Mouse (Mus musculus) lung, postnatal 25 days (tissue): Measurements from ENCODE around the gene 2200002J24Rik.
"Not testable (repeated sequence)": the region's sequence is repeated elsewhere in the genome, so short reads cannot be mapped to it uniquely, and the experiment has no call there.

Experiments used
- DNase-seq: peaks from one replicate; pipeline ENCODE4 v3.0.0; 2022; ENCODE audit warnings: low spot score

2200002J24Rik gene

DNA sequence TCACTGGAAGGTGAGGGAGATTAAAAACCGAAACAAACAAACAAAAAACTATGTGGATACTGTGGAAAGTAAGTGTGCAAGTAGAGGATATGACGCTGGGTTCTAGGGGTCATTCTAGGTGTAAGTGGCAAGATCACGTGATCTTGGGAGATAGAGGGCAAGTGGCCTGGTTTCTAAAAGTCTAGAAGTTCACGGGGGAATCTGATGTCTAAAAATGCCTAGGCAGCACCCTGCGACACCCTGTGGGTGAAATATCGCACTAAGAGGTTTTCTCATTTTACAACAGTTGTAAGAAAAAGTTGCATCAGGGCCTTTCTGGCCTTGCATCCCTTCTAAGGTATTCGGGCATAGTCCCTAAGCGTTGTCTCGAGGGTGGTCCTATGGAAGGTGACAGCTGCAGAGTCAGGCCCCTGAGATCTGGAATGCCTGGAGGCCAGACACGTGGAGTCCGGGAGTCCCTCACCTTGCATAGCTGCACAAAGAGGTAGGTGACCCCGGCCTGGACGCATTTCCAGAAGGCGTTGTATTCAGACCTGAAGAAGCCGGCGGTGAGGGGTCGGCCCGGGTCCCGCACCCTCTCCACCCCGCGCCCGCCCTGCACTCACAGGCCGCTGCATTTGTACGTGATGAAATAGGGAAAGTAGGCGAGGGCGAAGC is 30.1 kb downstream of the 2200002J24Rik start:
- DNase-seq = no peak

DNA sequence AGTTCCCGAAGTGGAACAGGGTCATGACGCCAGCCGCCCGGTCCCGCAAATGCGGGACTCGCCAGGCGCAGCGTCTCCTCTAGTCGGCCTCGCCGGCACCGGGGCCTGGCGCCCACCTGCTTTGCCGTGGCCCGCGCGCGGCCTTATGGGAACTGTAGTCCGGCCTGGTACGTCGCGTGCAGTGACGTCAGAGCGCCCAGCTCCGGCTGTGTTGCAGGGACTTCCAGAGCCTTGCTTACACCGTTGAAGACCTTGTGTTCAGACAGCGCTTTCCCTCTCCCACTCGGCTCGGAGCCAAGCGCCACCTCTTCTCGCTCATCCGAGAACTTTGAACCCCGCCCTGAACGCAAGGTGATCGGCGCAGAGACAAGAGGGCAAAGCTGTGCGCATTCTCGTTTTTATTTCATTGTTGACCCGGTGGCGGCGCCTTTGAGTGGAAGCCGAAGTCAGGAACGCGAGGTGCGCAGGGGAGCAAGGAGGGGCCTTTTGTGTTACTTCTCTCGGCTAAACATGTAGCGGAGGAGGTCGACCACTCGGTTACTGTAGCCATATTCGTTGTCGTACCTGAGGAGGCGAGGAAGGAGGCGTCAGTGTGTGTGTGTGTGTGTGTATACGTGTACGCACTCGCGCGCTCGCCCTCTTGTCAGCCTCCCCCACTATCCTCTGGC is 30.8 kb downstream of the 2200002J24Rik start, which contains the start of gene Tmem147:
Gene Tmem147 (minus strand): TSS at position 145 of the 668 bp plus-strand sequence.
- DNase-seq = peak; percentile 95

DNA sequence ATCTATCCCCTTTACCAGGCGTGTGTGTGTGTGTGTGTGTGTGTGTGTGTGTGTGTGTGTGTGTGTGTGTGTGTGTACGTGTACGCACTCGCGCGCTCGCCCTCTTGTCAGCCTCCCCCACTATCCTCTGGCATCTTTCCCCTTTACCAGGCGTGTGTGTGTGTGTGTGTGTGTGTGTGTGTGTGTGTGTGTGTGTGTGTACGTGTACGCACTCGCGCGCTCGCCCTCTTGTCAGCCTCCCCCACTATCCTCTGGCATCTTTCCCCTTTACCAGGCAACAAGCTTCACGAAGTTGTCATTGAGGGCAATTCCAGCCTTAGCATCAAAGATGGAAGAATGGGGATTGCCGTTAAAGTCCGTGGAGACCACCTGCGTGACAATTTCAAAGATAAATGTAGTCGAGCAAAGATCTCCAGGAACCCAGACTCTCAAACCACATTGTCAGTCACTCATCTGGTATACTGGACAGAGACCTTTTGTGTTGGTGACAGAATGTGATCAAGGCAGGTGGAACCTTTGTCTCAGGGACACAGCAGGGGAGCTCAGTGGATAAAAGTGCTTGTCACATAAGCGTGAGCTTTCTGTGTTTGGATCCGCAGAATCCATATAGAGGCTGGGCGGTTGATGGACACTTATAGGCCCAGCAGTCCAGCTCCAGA is 31.5 kb downstream of the 2200002J24Rik start:
- DNase-seq = not testable (repeated sequence)

DNA sequence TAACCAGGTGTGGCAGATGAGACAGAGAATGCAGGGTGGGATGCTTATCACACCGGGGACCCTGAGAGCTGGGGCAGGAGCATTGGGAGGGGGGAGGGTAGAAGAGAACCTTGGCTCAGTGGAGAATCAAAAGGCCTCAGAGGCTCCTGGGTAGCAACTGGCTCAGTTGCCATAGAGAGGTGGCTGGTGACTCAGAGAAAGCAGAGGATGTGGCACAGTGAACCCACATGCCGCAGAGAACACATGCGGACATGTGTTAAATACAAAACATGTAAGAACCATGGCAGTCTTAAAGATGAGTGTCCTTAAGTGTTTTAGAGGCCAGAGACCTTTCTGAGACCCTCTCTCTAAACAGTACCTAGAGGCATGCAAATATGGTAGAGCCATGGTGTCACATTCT is 37.5 kb downstream of the 2200002J24Rik start:
- no peak for DNase-seq

DNA sequence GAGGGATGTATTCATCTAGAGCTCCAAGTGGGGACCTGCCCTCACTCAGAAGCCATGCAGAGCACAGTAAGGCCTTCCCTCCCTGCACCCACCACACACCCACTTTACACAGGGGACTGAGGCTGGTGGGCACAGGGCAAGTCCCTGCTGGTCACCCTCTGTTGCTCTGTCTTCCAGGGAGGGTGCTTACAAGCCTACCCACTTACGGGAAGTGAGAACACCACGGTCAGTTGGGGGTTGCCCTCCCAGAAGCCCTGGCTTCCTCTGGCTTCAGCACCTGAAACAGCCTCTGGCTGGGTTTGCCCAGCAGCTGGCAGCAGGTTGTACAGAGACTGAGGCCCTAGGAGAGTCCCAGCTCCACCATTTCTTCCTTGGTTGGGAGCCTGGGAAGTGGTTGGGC is 43.8 kb downstream of the 2200002J24Rik start:
- not testable (repeated sequence) for DNase-seq

DNA sequence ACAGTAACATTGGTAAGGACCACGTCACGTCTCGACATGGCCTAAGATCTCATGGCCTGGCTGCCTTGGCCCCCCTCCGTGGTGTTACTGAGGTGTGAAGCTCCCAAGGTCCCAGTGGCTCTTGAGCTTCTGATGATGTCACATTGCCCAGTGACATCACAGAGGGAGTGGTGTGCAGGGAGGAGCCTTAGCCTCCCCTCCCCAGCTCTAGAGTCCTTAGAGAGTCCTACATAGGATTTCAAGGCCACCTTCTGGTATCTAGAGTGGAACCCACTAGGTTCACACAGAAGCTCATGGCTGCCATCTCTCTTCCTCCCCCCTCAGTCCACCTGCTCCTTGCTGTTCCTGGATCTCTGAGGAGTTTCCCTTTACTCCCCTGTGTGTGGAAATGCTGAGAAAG is 44.9 kb downstream of the 2200002J24Rik start, which contains the start of gene Gapdhs:
Gene Gapdhs (minus strand): TSS at position 65 of the 400 bp plus-strand sequence.
- DNase-seq = not testable (repeated sequence)

DNA sequence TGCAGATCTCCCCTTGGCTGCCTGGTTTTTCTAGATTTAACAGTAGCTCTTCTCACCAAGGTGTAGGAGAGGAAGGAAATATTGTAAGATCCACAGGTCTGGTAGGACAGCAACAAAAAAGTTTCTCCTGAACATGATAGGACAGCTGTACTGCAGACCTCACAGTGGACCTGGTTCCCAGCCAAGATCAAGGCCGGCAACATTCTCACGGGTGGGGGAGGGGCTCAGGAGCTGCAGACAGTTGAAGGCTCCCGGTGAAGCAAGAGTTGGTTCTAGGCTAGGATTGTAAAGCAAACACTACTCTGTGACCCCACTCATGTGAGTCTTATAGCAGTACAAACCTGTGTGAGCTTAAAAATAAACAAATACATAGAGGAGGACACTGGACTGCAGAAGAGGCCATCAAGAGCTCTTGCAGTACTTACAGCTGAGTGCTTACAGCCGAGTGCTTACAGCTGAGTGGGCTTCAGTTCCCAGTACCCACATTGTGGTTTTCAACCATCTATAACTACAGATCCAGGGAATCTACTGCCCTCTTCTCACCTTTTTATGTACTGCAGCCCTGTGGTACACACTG is 45.4 kb downstream of the 2200002J24Rik start:
- peak; percentile 80 for DNase-seq

DNA sequence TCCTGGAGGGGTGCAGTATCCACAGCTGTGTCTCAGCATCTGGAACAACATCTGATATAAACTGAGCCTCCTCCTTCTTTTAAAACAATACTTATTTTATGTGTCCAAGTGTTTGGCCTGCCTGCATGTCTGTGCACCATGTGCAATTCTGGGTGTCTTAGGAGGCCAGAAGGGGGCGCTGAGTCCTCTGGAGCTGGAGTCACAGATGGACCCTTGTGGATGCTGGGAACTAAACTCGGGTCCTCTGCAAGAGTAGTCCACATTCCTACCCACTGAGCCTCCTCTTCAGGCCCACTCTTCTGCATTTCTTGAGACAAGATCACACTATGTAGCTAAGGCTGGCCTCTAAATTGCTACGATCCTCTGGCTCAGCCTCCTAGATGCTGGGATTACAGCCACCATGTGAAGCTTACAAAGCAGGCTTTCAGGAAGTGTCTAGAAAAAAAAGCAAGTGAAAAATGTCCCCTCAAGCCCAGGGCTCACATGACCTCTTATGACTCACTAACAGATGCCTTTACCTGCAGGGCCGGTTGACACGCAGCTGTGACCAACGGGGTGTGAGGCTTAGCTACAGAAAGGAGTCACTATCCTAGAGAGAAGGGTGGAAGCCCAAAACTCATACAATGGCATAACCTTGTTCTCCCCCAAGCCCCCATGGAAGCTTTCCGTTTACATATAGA is 48.9 kb downstream of the 2200002J24Rik start:
- no peak for DNase-seq
